Mouse (Mus musculus) urinary bladder, postnatal 4 days (tissue): ENCODE results near the gene Higd2a.

Experiments
- DNase-seq, 2 experiments: peaks; one replicate each; pipeline ENCODE4 v3.0.0; 2021 to 2022; ENCODE audit warnings: low spot score in 2 of 2

Higd2a gene

DNA sequence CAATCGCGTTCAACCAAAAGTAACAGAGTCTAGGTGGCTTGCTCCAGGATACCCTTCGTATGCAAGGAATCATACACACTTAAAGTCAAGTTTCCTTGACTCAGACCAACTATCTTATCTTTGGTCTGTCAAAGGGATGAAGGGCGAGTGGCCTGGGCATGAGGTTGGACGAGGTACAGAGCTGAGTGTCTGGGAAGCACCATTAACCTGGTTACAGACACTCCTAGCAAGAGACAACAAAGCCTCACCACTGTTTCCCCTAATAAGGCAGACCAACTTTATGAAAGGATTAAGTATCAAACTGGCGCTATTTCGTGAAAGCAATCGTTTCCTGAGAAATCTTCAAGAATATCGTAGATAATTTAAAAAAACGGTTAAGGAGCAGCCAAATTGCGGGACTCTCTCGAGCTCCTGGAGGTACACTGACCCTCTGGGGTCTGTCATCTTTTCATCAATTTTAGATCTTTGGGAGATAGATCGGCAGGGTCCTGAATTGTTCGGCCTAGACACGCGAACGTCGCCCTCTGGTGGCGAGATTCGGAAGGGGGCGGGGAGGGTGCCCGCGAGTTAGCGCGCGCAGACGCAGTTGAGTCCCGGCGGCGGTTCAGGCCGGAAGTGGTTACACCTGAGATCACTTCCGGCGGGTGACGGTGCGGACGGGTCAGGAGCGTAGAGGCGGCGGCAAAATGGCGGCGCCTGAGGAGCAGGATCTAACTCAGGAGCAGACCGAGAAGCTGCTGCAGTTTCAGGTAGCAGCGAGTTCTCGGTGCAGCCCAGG lies 31.3 kb downstream of the Higd2a start, which contains the start of gene Faf2:
Gene Faf2 (plus strand): TSS at position 630 of the 778 bp plus-strand sequence.
- DNase-seq: peak; percentile 95 to 99

- no peak for DNase-seq
Observed at GRCm38 (mm10) chr13:54621960-54622521, 32.0 kb downstream of the Higd2a start.

DNA sequence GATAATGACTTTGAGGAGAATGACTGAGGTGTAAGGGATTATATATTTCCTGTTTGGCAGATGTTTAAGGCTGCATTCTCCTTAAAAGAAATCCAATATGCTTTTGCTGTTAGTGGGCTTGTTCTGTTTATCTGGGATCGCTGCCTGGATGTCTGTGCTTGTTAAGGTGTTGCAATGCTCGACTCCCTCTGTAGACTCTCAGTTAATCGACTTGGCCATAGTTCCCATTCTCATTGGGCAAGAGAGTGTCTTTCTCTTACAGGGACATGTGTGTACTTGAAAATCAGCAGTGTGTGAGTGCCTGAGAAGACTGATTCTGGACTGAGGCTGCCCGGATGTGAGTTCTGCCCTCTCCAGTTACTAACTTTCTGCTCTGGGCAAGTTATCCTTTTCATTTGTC lies 39.1 kb downstream of the Higd2a start:
- no peak for DNase-seq

DNA sequence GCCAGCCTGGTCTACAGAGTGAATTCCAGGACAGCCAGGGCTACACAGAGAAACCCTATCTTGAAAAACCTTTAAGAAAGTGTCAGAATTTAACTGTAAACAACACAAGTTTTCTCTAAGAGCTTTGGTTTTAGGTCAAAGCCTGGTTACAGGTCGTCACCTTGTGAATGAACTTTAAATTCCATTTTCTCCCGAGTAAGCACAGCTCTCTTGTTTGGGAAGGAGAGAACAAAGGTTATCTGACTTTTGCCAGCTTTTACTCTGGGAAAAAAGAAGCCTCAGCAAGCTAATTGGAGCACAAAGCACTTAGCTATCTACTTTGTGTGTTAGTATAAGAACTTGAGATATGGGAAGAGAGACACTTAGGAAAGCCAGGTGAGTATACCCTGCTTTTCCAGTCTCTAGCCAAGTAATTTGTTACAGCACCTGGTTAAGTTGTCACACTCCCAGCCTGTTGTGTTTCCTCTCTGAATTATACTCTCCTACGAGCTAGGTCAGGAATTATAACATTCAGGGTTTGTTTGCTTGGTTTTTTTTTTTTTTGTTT lies 42.8 kb downstream of the Higd2a start:
- DNase-seq: no peak

GRCm38 (mm10) chr13:54635011-54635410 lies 45.0 kb downstream of the Higd2a start:
- no peak for DNase-seq
